Mouse (Mus musculus) cortical plate, adult 2 months (tissue): ENCODE data around the gene Ntn5.
A peak's percentile ranks its signal among the peaks of the same experiment; 100 is the strongest.

Experiments
- CTCF ChIP-seq: fragments of 200-500 bp; IDR thresholded peaks from 2 replicates; pipeline ENCODE4 v1.5.1; 2011; ENCODE audit warnings: mild to moderate bottlenecking, control low read depth, low read length; ENCODE audit not compliant: insufficient read depth; ENCODE audit errors: extremely low read depth
- POLR2A ChIP-seq: fragments of 200-500 bp; IDR thresholded peaks from 2 replicates; pipeline ENCODE4 v1.6.1; 2011; ENCODE audit warnings: mild to moderate bottlenecking, low read length, control low read depth; ENCODE audit not compliant: insufficient read depth; ENCODE audit errors: extremely low read depth

GRCm38 (mm10) chr7:45704046-45704559 is 20.3 kb downstream of the Ntn5 start:
- no peak for TF ChIP-seq CTCF
- peak; percentile 88 for TF ChIP-seq POLR2A
